18 mouse cellular contexts compared by ENCODE assay signal in genomic region chr9:119988304-119988703, GRCm38 (mm10). TPM values are rescaled to one million over a fixed set of nuclear protein-coding genes. Genes with fewer than 3 reads are reported as not detected.
DNase-seq lines count a peak whose midpoint lies in the region; ATAC-seq and TF ChIP-seq lines count a peak whose summit lies in the region.
"Had no signal": no experiment of that assay in that cellular context is flagged by ENCODE, and none has a peak within 500 bp of the region (broad histone marks: within the 10 kb centered on the region; RNA-seq: fewer than 3 reads in every experiment).

No protein-coding gene starts in this region.

- H3K27me3 ChIP-seq in splenic B cell, adult 2 months (ENCODE audit: control insufficient read depth, insufficient read depth, low read length, poor library complexity, severe bottlenecking): no peaks in the 10 kb centered on the region
- H3K27me3 ChIP-seq in forebrain, postnatal 0 days (ENCODE audit: insufficient read depth, low read length): no peaks in the 10 kb centered on the region

- DNase-seq in heart, adult 11 months: peak; percentile 81
- no peak for DNase-seq in heart, postnatal 25 days (ENCODE audit: low spot score)
- peak; percentile 42 for DNase-seq in thymus, postnatal 14 days
- DNase-seq in thymus, adult 18-20 months: no peak
- DNase-seq in R1 (ENCODE audit: low read depth, low spot score): peak; percentile 94
- peak; percentile 92 for DNase-seq in splenic B cell, adult 2 months (ENCODE audit: low read depth, low spot score)
- DNase-seq in kidney, postnatal 25 days: no peak
- no peak for DNase-seq in forebrain, postnatal 0 days
- DNase-seq: cerebellum, postnatal 10 days; gastrocnemius, postnatal 25 days; kidney, adult 18-20 months; kidney, postnatal 14 days; layer of hippocampus, adult 9-11 months; lung, embryonic 14.5 days; midbrain, embryonic 14.5 days had no signal

- intact Hi-C loops in heart, postnatal 25 days (cut with DNase I): no loop called here

- ATAC-seq in forebrain, postnatal 0 days: no peak

- H3K9ac ChIP-seq in forebrain, postnatal 0 days: no peak overlapping the region
- H3K9ac ChIP-seq: forebrain, embryonic 12.5 days; hindbrain, embryonic 14.5 days; limb, embryonic 15.5 days; lung, embryonic 14.5 days had no signal

- no peaks in the 10 kb centered on the region for H3K36me3 ChIP-seq in splenic B cell, adult 2 months (ENCODE audit: control insufficient read depth, insufficient read depth, low read length, poor library complexity, severe bottlenecking)
- no peaks in the 10 kb centered on the region for H3K36me3 ChIP-seq in forebrain, postnatal 0 days (ENCODE audit: insufficient read depth)
- H3K36me3 ChIP-seq: forebrain, embryonic 12.5 days; limb, embryonic 15.5 days had no signal

- no peak overlapping the region for H3K27ac ChIP-seq in forebrain, postnatal 0 days (ENCODE audit: low read depth, low read length)
- H3K27ac ChIP-seq: forebrain, embryonic 12.5 days; hindbrain, embryonic 14.5 days; limb, embryonic 15.5 days had no signal

- no peak overlapping the region for H3K4me3 ChIP-seq in forebrain, postnatal 0 days (ENCODE audit: low read depth, low read length)
- H3K4me3 ChIP-seq: forebrain, embryonic 12.5 days; limb, embryonic 15.5 days had no signal

- H3K4me1 ChIP-seq in forebrain, postnatal 0 days (ENCODE audit: insufficient read depth): no peaks in the 10 kb centered on the region

- no peaks in the 10 kb centered on the region for H3K9me3 ChIP-seq in forebrain, postnatal 0 days (ENCODE audit: low read length)
- H3K9me3 ChIP-seq: forebrain, embryonic 12.5 days; limb, embryonic 15.5 days had no signal

- no peak for TF ChIP-seq CTCF in forebrain, postnatal 0 days (IDR thresholded peaks at IDR 0.05; ENCODE audit: low read depth)

- 49% methylated on average over 7 of the region's 7 CpGs for WGBS in forebrain, postnatal 0 days

- no peak overlapping the region for H3K4me2 ChIP-seq in forebrain, postnatal 0 days (ENCODE audit: low read depth)
- H3K4me2 ChIP-seq: forebrain, embryonic 12.5 days; hindbrain, embryonic 14.5 days; limb, embryonic 15.5 days; lung, embryonic 14.5 days had no signal

RNA-seq across cellular contexts. Expression of gene Csrnp1, which starts 3.8 kb away (rescaled TPM):
- total RNA-seq in heart, postnatal 25 days (2021): 10 to 100 TPM in 1 of 2 experiments, 1 to 10 TPM in 1; 10.0 to 13.3 TPM
- 6.3 and 10.9 TPM in 2 replicates for total RNA-seq in forebrain, postnatal 0 days (2014; rRNA removed)
- 2.2 and 2.7 TPM in 2 replicates for polyA plus RNA-seq in forebrain, postnatal 0 days (2015; fragmentation: Nextera tagmentation; extraction: Ambion mirVana)

RNA-seq across cellular contexts. Expression of gene Xirp1, which starts 35.1 kb away (rescaled TPM):
- total RNA-seq in heart, postnatal 25 days (2021): 100 to 1,000 TPM; 125 to 136 TPM
- total RNA-seq in forebrain, postnatal 0 days (2014; rRNA removed): not detected in 2 replicates
- not detected in 2 replicates for polyA plus RNA-seq in forebrain, postnatal 0 days (2015; fragmentation: Nextera tagmentation; extraction: Ambion mirVana)
- polyA plus RNA-seq: hindbrain, embryonic 14.5 days; midbrain, embryonic 14.5 days had no signal

RNA-seq across cellular contexts. Expression of gene Ttc21a, which starts 50.9 kb away (rescaled TPM):
- not detected for total RNA-seq in heart, postnatal 25 days (2021)
- total RNA-seq in forebrain, postnatal 0 days (2014; rRNA removed): 2.5 and 4.3 TPM in 2 replicates
- 0.45 and 0.85 TPM in 2 replicates for polyA plus RNA-seq in forebrain, postnatal 0 days (2015; fragmentation: Nextera tagmentation; extraction: Ambion mirVana)
- total RNA-seq: gastrocnemius, postnatal 25 days had no signal

RNA-seq across cellular contexts. Expression of gene Gorasp1, which starts 50.9 kb away (rescaled TPM):
- 10 to 100 TPM; 28.1 to 31.5 TPM for total RNA-seq in heart, postnatal 25 days (2021)
- 15.3 and 27.9 TPM in 2 replicates for total RNA-seq in forebrain, postnatal 0 days (2014; rRNA removed)
- 20.3 and 24.0 TPM in 2 replicates for polyA plus RNA-seq in forebrain, postnatal 0 days (2015; fragmentation: Nextera tagmentation; extraction: Ambion mirVana)

Comparison
In these comparisons a context has a peak if more than half of its experiments do, and no peak if none do; other contexts are left out.
1. DNase-seq: peak in heart, adult 11 months (single experiment), thymus, postnatal 14 days (single experiment), R1 (single experiment) and splenic B cell, adult 2 months (single experiment); none in heart, postnatal 25 days (single experiment), thymus, adult 18-20 months (0 of 2), kidney, postnatal 25 days (0 of 2) and forebrain, postnatal 0 days (single experiment).
2. RNA of gene Xirp1, which starts 35.1 kb away (total RNA-seq): 125 to 136 TPM in heart, postnatal 25 days; not detected in forebrain, postnatal 0 days; every median in the first group is over 100 times any median in the second.